21 mouse cellular contexts compared by ENCODE assay signal in genomic region chr10:42415821-42416470, GRCm38 (mm10).
DNase-seq lines count a peak whose midpoint lies in the region; ATAC-seq and TF ChIP-seq lines count a peak whose summit lies in the region.
"Had no signal": no experiment of that assay in that cellular context is flagged by ENCODE, and none has a peak within 500 bp of the region (broad histone marks: within the 10 kb centered on the region; RNA-seq: fewer than 3 reads in every experiment).

No protein-coding gene starts in this region.

- DNase-seq in forebrain, embryonic 14.5 days (ENCODE audit: low spot score): peak; percentile 4
- peak; percentile 16 for DNase-seq in lung, postnatal 0 days (ENCODE audit: low spot score)
- DNase-seq in lung, adult 2 months: no peak
- DNase-seq in retina, postnatal 1 day: peak; percentile 64
- no peak for DNase-seq in right cerebral cortex, adult 2 months (ENCODE audit: low spot score in 2 of 2)
- no peak for DNase-seq in spleen, adult 18-20 months
- DNase-seq: adrenal gland, adult 8-10 months; adrenal gland, postnatal 36 days; cerebellum, adult 18-20 months; cerebellum, adult 9-11 months; cerebellum, postnatal 36 days; gastrocnemius, postnatal 14 days; heart, adult 2 months had no signal

- no peak for TF ChIP-seq POLR2A in lung, adult 2 months (IDR thresholded peaks at IDR 0.05; ENCODE audit: borderline replicate concordance, extremely low read depth, low read depth, low read length)
- no peak for TF ChIP-seq POLR2A in bone marrow macrophage, adult 2 months (IDR thresholded peaks at IDR 0.05; ENCODE audit: borderline replicate concordance, low read depth, low read length)

- H3K36me3 ChIP-seq in forebrain, embryonic 14.5 days (ENCODE audit: control insufficient read depth, insufficient read depth, low read length): no peaks in the 10 kb centered on the region
- no peaks in the 10 kb centered on the region for H3K36me3 ChIP-seq in forebrain, embryonic 16.5 days (ENCODE audit: control insufficient read depth, insufficient read depth)
- H3K36me3 ChIP-seq in lung, postnatal 0 days (ENCODE audit: insufficient read depth, low read length): 0 out of 2 replicates have a peak, but pooled peaks cover 4% of the 10 kb centered on the region
- H3K36me3 ChIP-seq: embryonic facial prominence, embryonic 13.5 days; forebrain, embryonic 15.5 days; heart, embryonic 15.5 days; hindbrain, embryonic 10.5 days had no signal

- ATAC-seq in forebrain, embryonic 14.5 days: no peak
- no peak for ATAC-seq in forebrain, embryonic 16.5 days
- no peak for ATAC-seq in lung, postnatal 0 days
- ATAC-seq: forebrain, embryonic 15.5 days had no signal

- no peak for TF ChIP-seq EP300 in lung, postnatal 0 days (IDR thresholded peaks at IDR 0.05)

- no peak overlapping the region for H3K9ac ChIP-seq in forebrain, embryonic 14.5 days (ENCODE audit: low read length)
- H3K9ac ChIP-seq in forebrain, embryonic 16.5 days (replicated peaks; ENCODE audit: low read depth, low read length): no peak overlapping the region
- no peak overlapping the region for H3K9ac ChIP-seq in lung, postnatal 0 days (replicated peaks; ENCODE audit: low read depth)
- H3K9ac ChIP-seq: embryonic facial prominence, embryonic 13.5 days; forebrain, embryonic 15.5 days; heart, embryonic 15.5 days; hindbrain, embryonic 14.5 days had no signal

- TF ChIP-seq CTCF in lung, postnatal 0 days (IDR thresholded peaks at IDR 0.05): no peak
- TF ChIP-seq CTCF in lung, adult 2 months (IDR thresholded peaks at IDR 0.05; ENCODE audit: insufficient read depth, low read length): no peak
- no peak for TF ChIP-seq CTCF in bone marrow macrophage, adult 2 months (IDR thresholded peaks at IDR 0.05; ENCODE audit: low read depth, low read length)

- H3K9me3 ChIP-seq in forebrain, embryonic 14.5 days (replicated peaks; ENCODE audit: control insufficient read depth, low read length): no peaks in the 10 kb centered on the region
- no peaks in the 10 kb centered on the region for H3K9me3 ChIP-seq in forebrain, embryonic 16.5 days (ENCODE audit: control insufficient read depth, low read length)
- H3K9me3 ChIP-seq in lung, postnatal 0 days (ENCODE audit: low read length): no peaks in the 10 kb centered on the region
- H3K9me3 ChIP-seq: embryonic facial prominence, embryonic 13.5 days; forebrain, embryonic 15.5 days; heart, embryonic 15.5 days; hindbrain, embryonic 10.5 days had no signal

- H3K27me3 ChIP-seq in forebrain, embryonic 14.5 days (replicated peaks; ENCODE audit: control insufficient read depth, insufficient read depth, low read length): no peaks in the 10 kb centered on the region
- no peaks in the 10 kb centered on the region for H3K27me3 ChIP-seq in forebrain, embryonic 16.5 days (replicated peaks; ENCODE audit: control insufficient read depth, insufficient read depth, low read length)
- no peaks in the 10 kb centered on the region for H3K27me3 ChIP-seq in lung, postnatal 0 days (replicated peaks; ENCODE audit: insufficient read depth, low read length)
- H3K27me3 ChIP-seq: embryonic facial prominence, embryonic 13.5 days; forebrain, embryonic 15.5 days; heart, embryonic 15.5 days had no signal

- peaks cover 29% of the 10 kb centered on the region for H3K4me1 ChIP-seq in forebrain, embryonic 14.5 days (ENCODE audit: control insufficient read depth, insufficient read depth, low read length)
- peaks cover 31% of the 10 kb centered on the region for H3K4me1 ChIP-seq in forebrain, embryonic 16.5 days (replicated peaks; ENCODE audit: control insufficient read depth, insufficient read depth, low read length)
- H3K4me1 ChIP-seq in lung, postnatal 0 days (ENCODE audit: insufficient read depth, low read depth, low read length): no peaks in the 10 kb centered on the region
- H3K4me1 ChIP-seq in lung, adult 2 months (ENCODE audit: control insufficient read depth, insufficient read depth, low read length): peaks cover 3% of the 10 kb centered on the region; the same call in 1 of the 2 replicates
- peaks cover 10% of the 10 kb centered on the region for H3K4me1 ChIP-seq in bone marrow macrophage, adult 2 months (ENCODE audit: control insufficient read depth, insufficient read depth, low read length)

- H3K4me2 ChIP-seq in forebrain, embryonic 14.5 days (ENCODE audit: low read length): no peak overlapping the region; the same call in 1 of the 2 replicates
- no peak overlapping the region for H3K4me2 ChIP-seq in forebrain, embryonic 16.5 days (ENCODE audit: low read length)
- H3K4me2 ChIP-seq in lung, postnatal 0 days (replicated peaks; ENCODE audit: low read depth, low read length): no peak overlapping the region
- H3K4me2 ChIP-seq: embryonic facial prominence, embryonic 13.5 days; heart, embryonic 11.5 days; heart, embryonic 15.5 days; hindbrain, embryonic 14.5 days had no signal

- H3K4me3 ChIP-seq in forebrain, embryonic 14.5 days (ENCODE audit: low read depth, low read length): no peak overlapping the region
- no peak overlapping the region for H3K4me3 ChIP-seq in forebrain, embryonic 16.5 days (replicated peaks; ENCODE audit: low read length)
- no peak overlapping the region for H3K4me3 ChIP-seq in lung, postnatal 0 days (ENCODE audit: low read depth, low read length)
- H3K4me3 ChIP-seq in lung, adult 2 months (replicated peaks; ENCODE audit: extremely low read depth, low read depth, low read length): no peak overlapping the region
- H3K4me3 ChIP-seq in bone marrow macrophage, adult 2 months (ENCODE audit: insufficient read depth, low read length): no peak overlapping the region
- H3K4me3 ChIP-seq: embryonic facial prominence, embryonic 13.5 days; forebrain, embryonic 15.5 days; heart, adult 2 months; heart, embryonic 15.5 days; hindbrain, embryonic 10.5 days had no signal

- 13% methylated on average over 4 of the region's 4 CpGs for WGBS in forebrain, embryonic 14.5 days
- WGBS in forebrain, embryonic 16.5 days: 24% methylated on average over 4 of the region's 4 CpGs
- 70% methylated on average over 4 of the region's 4 CpGs for WGBS in lung, postnatal 0 days
- 71% methylated on average over 4 of the region's 4 CpGs for WGBS in lung, adult 2 months

- no peak overlapping the region for H3K27ac ChIP-seq in forebrain, embryonic 14.5 days (ENCODE audit: low read depth, low read length)
- no peak overlapping the region for H3K27ac ChIP-seq in forebrain, embryonic 16.5 days (ENCODE audit: low read length)
- H3K27ac ChIP-seq in lung, postnatal 0 days (ENCODE audit: low read length): no peak overlapping the region
- peak overlapping the region; percentile 44 for H3K27ac ChIP-seq in bone marrow macrophage, adult 2 months (ENCODE audit: insufficient read depth, low read depth, low read length)
- H3K27ac ChIP-seq: embryonic facial prominence, embryonic 13.5 days; forebrain, embryonic 15.5 days; heart, adult 2 months; heart, embryonic 15.5 days; hindbrain, embryonic 10.5 days; hindbrain, embryonic 14.5 days had no signal

Comparison
In these comparisons a context has a peak if more than half of its experiments do, and no peak if none do; other contexts are left out.
1. DNase-seq: peak in forebrain, embryonic 14.5 days (single experiment), lung, postnatal 0 days (single experiment) and retina, postnatal 1 day (single experiment); none in lung, adult 2 months (single experiment), right cerebral cortex, adult 2 months (0 of 2) and spleen, adult 18-20 months (0 of 2).